Mouse (Mus musculus): Measurements from ENCODE around the gene Krt18.
A peak's percentile ranks its signal among the peaks of the same experiment; 100 is the strongest.
"Not testable (repeated sequence)": the region's sequence is repeated elsewhere in the genome, so short reads cannot be mapped to it uniquely, and the experiment has no call there.

Krt18 gene

GRCm38 (mm10) chr15:102070476-102071467, 42.8 kb downstream of the Krt18 start:
- no peak for DNase-seq

GRCm38 (mm10) chr15:102072963-102073558, 45.1 kb downstream of the Krt18 start:
- DNase-seq = no peak

GRCm38 (mm10) chr15:102073559-102074069, 45.6 kb downstream of the Krt18 start, which contains the start of gene Eif4b:
Gene Eif4b (plus strand): TSS chr15:102073773.
- DNase-seq = peak; percentile 99

GRCm38 (mm10) chr15:102074070-102074731, 46.2 kb downstream of the Krt18 start:
- peak; percentile 50 to 60 for DNase-seq

- no peak for DNase-seq
These were observed 47.1 kb downstream of the Krt18 start for GRCm38 (mm10) chr15:102074876-102075585.

- no peak for DNase-seq
These were observed 49.2 kb downstream of the Krt18 start for GRCm38 (mm10) chr15:102077111-102077677.

- DNase-seq = no peak
These were observed 51.2 kb downstream of the Krt18 start for GRCm38 (mm10) chr15:102079221-102079620.

- not testable (repeated sequence) for DNase-seq
These were observed 51.9 kb downstream of the Krt18 start for GRCm38 (mm10) chr15:102079924-102080323.

GRCm38 (mm10) chr15:102080429-102080828, 52.4 kb downstream of the Krt18 start:
- no peak for DNase-seq
